Mouse (Mus musculus) yolk sac, embryonic 10.5 days (tissue): ENCODE data around the gene Add2.

Source experiments
- DNase-seq: peaks from one replicate; pipeline ENCODE4 v3.0.0-alpha.2; 2017; ENCODE audit warnings: low spot score

Add2 gene

GRCm38 (mm10) chr6:86141284-86141683, 112.8 kb downstream of the Add2 start:
- no peak for DNase-seq

GRCm38 (mm10) chr6:86141820-86142219, 113.3 kb downstream of the Add2 start:
- DNase-seq, result peak; percentile 65

- DNase-seq, result no peak
Observed at GRCm38 (mm10) chr6:86144986-86145385, 116.5 kb downstream of the Add2 start.

- no peak for DNase-seq
Observed at GRCm38 (mm10) chr6:86148518-86148917, 120.0 kb downstream of the Add2 start.

- no peak for DNase-seq
Observed at GRCm38 (mm10) chr6:86149001-86149400, 120.5 kb downstream of the Add2 start.

- no peak for DNase-seq
Observed at GRCm38 (mm10) chr6:86152676-86153075, 124.2 kb downstream of the Add2 start.

- no peak for DNase-seq
Observed at GRCm38 (mm10) chr6:86153436-86153990, 125.0 kb downstream of the Add2 start.

- no peak for DNase-seq
Observed at GRCm38 (mm10) chr6:86154006-86154405, 125.5 kb downstream of the Add2 start.

- peak; percentile 60 for DNase-seq
Observed at GRCm38 (mm10) chr6:86154481-86154880, 126.0 kb downstream of the Add2 start.

GRCm38 (mm10) chr6:86157253-86158234, 129.1 kb downstream of the Add2 start:
- DNase-seq, result no peak

- no peak for DNase-seq
Observed at GRCm38 (mm10) chr6:86160878-86161277, 132.4 kb downstream of the Add2 start.

- DNase-seq, result no peak
Observed at GRCm38 (mm10) chr6:86161586-86161985, 133.1 kb downstream of the Add2 start.

GRCm38 (mm10) chr6:86164028-86164427, 135.5 kb downstream of the Add2 start:
- DNase-seq, result no peak

- no peak for DNase-seq
Observed at GRCm38 (mm10) chr6:86166426-86166825, 137.9 kb downstream of the Add2 start.

- DNase-seq, result no peak
Observed at GRCm38 (mm10) chr6:86167851-86168250, 139.4 kb downstream of the Add2 start.

- no peak for DNase-seq
Observed at GRCm38 (mm10) chr6:86169166-86169565, 140.7 kb downstream of the Add2 start.
